Mouse (Mus musculus): ENCODE measurements around the gene Cirbp. TPM values are rescaled to one million over a fixed set of nuclear protein-coding genes. Genes with fewer than 3 reads are reported as not detected.
A peak's percentile ranks its signal among the peaks of the same experiment; 100 is the strongest.

Gene Cirbp
- polyA plus RNA-seq, 1 experiment = 105 TPM

DNA sequence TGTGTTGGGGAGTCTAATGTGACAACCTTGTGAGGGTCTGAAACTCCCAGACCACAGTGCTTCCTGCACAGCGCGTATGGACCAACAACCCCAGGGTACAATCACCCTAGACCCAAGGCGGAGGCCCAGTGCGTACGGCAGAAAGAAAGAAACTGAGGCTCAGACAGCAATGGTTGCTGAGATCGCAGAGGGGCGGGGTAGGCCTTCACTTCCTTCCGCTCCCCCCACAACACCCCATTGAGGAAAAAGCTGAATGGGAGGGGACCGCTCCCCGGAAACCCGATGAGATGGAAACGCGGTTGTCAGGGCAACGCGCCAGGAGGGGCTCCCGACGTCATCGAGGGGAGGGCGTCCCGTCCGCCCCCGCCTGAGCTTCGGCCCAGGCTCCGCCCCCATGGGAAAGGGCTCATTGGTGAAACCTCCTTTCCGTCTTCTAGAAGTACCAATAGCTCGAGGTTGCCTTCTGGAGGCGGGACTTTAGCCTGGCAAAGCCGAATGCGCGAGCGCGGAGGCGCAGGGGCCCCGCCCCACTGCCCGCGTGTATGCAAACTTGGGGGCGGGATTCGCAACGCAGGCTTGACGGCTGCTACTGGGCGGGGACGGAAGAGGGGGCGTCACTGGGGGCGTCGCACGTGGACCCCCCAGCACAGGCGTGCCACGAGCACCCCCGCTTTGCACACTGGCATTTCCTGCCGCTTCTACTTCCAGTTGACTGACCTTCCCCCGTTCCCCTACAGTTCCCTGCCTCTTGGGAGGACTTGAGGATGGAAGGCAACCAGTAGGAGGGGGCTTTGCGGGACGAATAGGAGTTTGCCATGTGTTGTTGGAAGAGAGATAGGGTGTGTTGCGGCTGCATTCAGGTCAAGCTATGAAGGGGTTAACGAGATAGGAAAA lies 6.0 kb upstream of the Cirbp start:
- Histone ChIP-seq H3K36me3 (ENCODE audit: control insufficient read depth, insufficient read depth, low read length) (no peaks in the 10 kb centered on the region), H3K4me1 (ENCODE audit: control insufficient read depth, insufficient read depth, low read length) (peaks cover 40% of the 10 kb centered on the region), H3K4me3 (ENCODE audit: control insufficient read depth, low read depth, low read length) (peak overlapping the region; percentile 88), H3K27me3 (ENCODE audit: control insufficient read depth, insufficient read depth, low read length) (no peaks in the 10 kb centered on the region), H3K27ac (ENCODE audit: control insufficient read depth, insufficient read depth, low read depth, low read length) (peak overlapping the region; percentile 88)
- no peak for TF ChIP-seq CTCF (IDR thresholded peaks at IDR 0.05; ENCODE audit: control insufficient read depth, insufficient read depth, insufficient replicate concordance, low read depth, low read length)
- TF ChIP-seq POLR2A (IDR thresholded peaks at IDR 0.05; ENCODE audit: control insufficient read depth, low read depth, low read length) = peak; percentile 21; the same call in 1 of the 2 replicates

GRCm38 (mm10) chr10:80160455-80161371 lies 5.1 kb upstream of the Cirbp start:
- H3K4me1 ChIP-seq (ENCODE audit: control insufficient read depth, insufficient read depth, low read length) = peaks cover 43% of the 10 kb centered on the region
- peak overlapping the region; percentile 23 for H3K4me3 ChIP-seq (ENCODE audit: control insufficient read depth, low read depth, low read length)
- no peaks in the 10 kb centered on the region for H3K27me3 ChIP-seq (ENCODE audit: control insufficient read depth, insufficient read depth, low read length)
- H3K36me3 ChIP-seq (ENCODE audit: control insufficient read depth, insufficient read depth, low read length) = no peaks in the 10 kb centered on the region
- H3K27ac ChIP-seq (ENCODE audit: control insufficient read depth, insufficient read depth, low read depth, low read length) = peak overlapping the region; percentile 88
- TF ChIP-seq CTCF (IDR thresholded peaks at IDR 0.05; ENCODE audit: control insufficient read depth, insufficient read depth, insufficient replicate concordance, low read depth, low read length) (no peak), POLR2A (IDR thresholded peaks at IDR 0.05; ENCODE audit: control insufficient read depth, low read depth, low read length) (0 out of 2 replicates have a peak, but pooled peaks have one; percentile 33)

DNA sequence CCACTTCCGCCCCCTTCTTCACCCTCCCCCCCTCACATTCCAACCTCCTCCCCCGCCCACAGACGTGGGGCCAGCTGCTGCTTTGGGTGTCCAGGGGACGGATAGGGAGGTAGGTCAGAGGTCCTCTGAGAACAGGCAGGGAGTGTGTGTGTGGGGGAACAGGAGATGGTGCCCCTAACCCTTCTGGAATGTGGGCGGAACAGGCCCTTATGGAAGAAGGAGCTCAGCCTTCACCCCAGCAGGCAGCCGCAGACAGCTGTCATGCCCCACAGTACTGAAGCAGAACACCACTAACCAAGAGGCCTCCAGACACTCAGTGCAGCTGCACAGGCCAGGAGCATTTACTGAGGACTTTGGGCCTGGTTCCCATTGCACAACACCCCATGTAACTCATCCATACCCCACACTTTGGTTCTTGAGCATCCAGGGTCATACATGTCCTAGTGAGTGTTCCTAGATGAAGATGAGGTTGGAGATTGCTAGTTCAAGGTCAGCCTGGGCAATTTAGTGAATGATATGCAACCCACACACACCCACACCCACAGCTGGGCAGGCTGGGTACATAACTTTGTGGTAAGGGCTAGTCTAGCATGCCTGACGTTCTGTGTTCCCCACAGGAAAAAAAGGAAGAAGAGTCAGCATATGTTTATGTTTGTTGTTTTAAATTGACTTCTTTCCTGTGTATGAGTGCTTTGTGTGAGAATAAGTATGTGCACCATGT lies 4.1 kb upstream of the Cirbp start:
- Histone ChIP-seq H3K4me3 (ENCODE audit: control insufficient read depth, low read depth, low read length) (no peak overlapping the region), H3K4me1 (ENCODE audit: control insufficient read depth, insufficient read depth, low read length) (peaks cover 43% of the 10 kb centered on the region), H3K27ac (ENCODE audit: control insufficient read depth, insufficient read depth, low read depth, low read length) (peak overlapping the region; percentile 23), H3K27me3 (ENCODE audit: control insufficient read depth, insufficient read depth, low read length) (no peaks in the 10 kb centered on the region), H3K36me3 (ENCODE audit: control insufficient read depth, insufficient read depth, low read length) (no peaks in the 10 kb centered on the region)
- TF ChIP-seq CTCF (IDR thresholded peaks at IDR 0.05; ENCODE audit: control insufficient read depth, insufficient read depth, insufficient replicate concordance, low read depth, low read length) = no peak
- no peak for TF ChIP-seq POLR2A (IDR thresholded peaks at IDR 0.05; ENCODE audit: control insufficient read depth, low read depth, low read length)

- no peaks in the 10 kb centered on the region for H3K27me3 ChIP-seq (ENCODE audit: control insufficient read depth, insufficient read depth, low read length)
- TF ChIP-seq POLR2A (IDR thresholded peaks at IDR 0.05; ENCODE audit: control insufficient read depth, low read depth, low read length) = no peak
- no peak for TF ChIP-seq CTCF (IDR thresholded peaks at IDR 0.05; ENCODE audit: control insufficient read depth, insufficient read depth, insufficient replicate concordance, low read depth, low read length)
- H3K4me3 ChIP-seq (ENCODE audit: control insufficient read depth, low read depth, low read length) = no peak overlapping the region
- H3K36me3 ChIP-seq (ENCODE audit: control insufficient read depth, insufficient read depth, low read length) = no peaks in the 10 kb centered on the region
- H3K4me1 ChIP-seq (ENCODE audit: control insufficient read depth, insufficient read depth, low read length) = peaks cover 45% of the 10 kb centered on the region
- peak overlapping the region; percentile 10; the same call in 1 of the 2 replicates for H3K27ac ChIP-seq (ENCODE audit: control insufficient read depth, insufficient read depth, low read depth, low read length)
Measured at GRCm38 (mm10) chr10:80162243-80162608, 3.6 kb upstream of the Cirbp start.

DNA sequence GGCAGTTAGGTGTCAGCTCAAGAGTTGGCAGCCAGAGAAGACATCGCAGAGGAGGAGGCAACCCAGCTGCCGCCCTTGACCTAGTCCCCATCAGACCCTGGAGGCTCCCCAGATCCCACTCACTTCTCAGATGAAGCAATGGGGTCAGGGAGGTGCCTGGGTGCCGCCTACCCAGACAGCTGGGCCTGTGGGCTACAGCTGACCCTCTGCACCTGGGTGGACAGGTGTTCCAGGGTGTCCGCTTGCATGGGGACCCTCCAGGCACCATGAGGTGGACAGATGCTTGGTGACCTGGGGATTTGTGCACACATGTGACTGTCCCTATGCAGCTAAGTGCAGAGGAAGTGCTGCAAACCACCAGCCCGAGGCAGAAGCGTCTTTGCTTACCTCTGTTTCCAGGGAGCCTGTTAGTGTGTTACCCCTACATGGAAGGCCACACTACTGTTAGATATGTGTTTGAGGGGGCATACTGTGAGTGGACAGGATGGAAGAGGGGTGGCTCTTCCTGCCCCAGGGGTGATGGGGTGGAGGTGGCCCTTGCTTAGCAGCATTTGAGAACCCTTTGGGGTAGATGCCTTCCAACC lies 3.0 kb upstream of the Cirbp start:
- Histone ChIP-seq H3K4me3 (ENCODE audit: control insufficient read depth, low read depth, low read length) (no peak overlapping the region), H3K4me1 (ENCODE audit: control insufficient read depth, insufficient read depth, low read length) (peaks cover 45% of the 10 kb centered on the region), H3K27ac (ENCODE audit: control insufficient read depth, insufficient read depth, low read depth, low read length) (0 out of 2 replicates have a peak overlapping the region, but pooled peaks have one; percentile 10), H3K27me3 (ENCODE audit: control insufficient read depth, insufficient read depth, low read length) (no peaks in the 10 kb centered on the region), H3K36me3 (ENCODE audit: control insufficient read depth, insufficient read depth, low read length) (no peaks in the 10 kb centered on the region)
- TF ChIP-seq CTCF (IDR thresholded peaks at IDR 0.05; ENCODE audit: control insufficient read depth, insufficient read depth, insufficient replicate concordance, low read depth, low read length) (no peak), POLR2A (IDR thresholded peaks at IDR 0.05; ENCODE audit: control insufficient read depth, low read depth, low read length) (no peak)

DNA sequence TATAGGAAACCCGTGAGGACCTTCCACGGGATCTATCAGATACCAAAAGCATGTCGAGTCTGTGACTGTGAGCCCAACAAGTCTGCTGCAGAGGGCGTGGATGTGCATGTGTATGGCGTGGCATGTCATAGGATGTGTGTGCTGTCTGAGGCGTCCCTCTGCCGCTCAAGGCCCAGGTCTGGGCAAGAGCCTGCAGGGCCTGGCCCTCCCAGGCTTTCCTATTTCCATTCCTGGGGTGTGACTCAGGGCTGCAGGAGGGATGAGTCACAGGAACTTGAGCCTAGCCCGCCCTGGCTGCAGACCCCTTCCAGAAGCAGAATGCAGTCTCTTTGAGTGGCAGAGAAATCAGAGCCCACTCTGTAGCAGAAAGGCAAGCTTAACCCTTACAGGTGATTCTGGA lies 2.1 kb upstream of the Cirbp start:
- TF ChIP-seq POLR2A (IDR thresholded peaks at IDR 0.05; ENCODE audit: control insufficient read depth, low read depth, low read length) (no peak), CTCF (IDR thresholded peaks at IDR 0.05; ENCODE audit: control insufficient read depth, insufficient read depth, insufficient replicate concordance, low read depth, low read length) (no peak)
- no peak overlapping the region; the same call in 1 of the 2 replicates for H3K27ac ChIP-seq (ENCODE audit: control insufficient read depth, insufficient read depth, low read depth, low read length)
- no peak overlapping the region for H3K4me3 ChIP-seq (ENCODE audit: control insufficient read depth, low read depth, low read length)
- H3K36me3 ChIP-seq (ENCODE audit: control insufficient read depth, insufficient read depth, low read length) = no peaks in the 10 kb centered on the region
- no peaks in the 10 kb centered on the region for H3K27me3 ChIP-seq (ENCODE audit: control insufficient read depth, insufficient read depth, low read length)
- peaks cover 39% of the 10 kb centered on the region for H3K4me1 ChIP-seq (ENCODE audit: control insufficient read depth, insufficient read depth, low read length)

Measured in testis, adult 2 months (tissue).